Comparison of ENCODE assay signal across 7 mouse cellular contexts in the genomic region with DNA sequence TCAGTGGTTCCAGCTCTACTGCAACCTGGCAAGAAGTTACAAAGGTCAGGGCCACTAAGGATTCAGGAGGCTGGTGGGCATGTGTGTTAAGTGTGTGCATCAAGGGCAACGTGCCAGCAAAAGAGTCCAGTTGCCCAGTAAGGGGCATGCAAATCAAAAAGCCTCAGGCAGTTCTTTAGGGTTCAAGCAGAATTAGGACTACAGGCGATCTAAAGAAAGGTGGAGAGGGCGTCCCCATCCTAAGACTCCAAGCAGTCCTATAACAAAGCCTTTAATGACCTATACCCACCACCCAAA. TPM values are rescaled to one million over a fixed set of nuclear protein-coding genes. Genes with fewer than 3 reads are reported as not detected.
DNase-seq lines count a peak whose midpoint lies in the region; ATAC-seq and TF ChIP-seq lines count a peak whose summit lies in the region.

No protein-coding gene starts in this region.

- 21% methylated on average over 3 of the region's 3 CpGs for WGBS in thymus, adult 2 months
- WGBS in forebrain, embryonic 13.5 days: 10% methylated on average over 3 of the region's 3 CpGs
- WGBS in neural tube, embryonic 15.5 days: 21% methylated on average over 3 of the region's 3 CpGs

- H3K4me1 ChIP-seq in thymus, adult 2 months (replicated peaks; ENCODE audit: control insufficient read depth, insufficient read depth, low read length): peaks cover 35% of the 10 kb centered on the region
- peaks cover 37% of the 10 kb centered on the region for H3K4me1 ChIP-seq in forebrain, embryonic 13.5 days
- H3K4me1 ChIP-seq in neural tube, embryonic 15.5 days: peaks cover 54% of the 10 kb centered on the region

- H3K4me3 ChIP-seq in thymus, adult 2 months (ENCODE audit: control insufficient read depth, insufficient read depth, low read length): peak overlapping the region; percentile 64
- H3K4me3 ChIP-seq in forebrain, embryonic 13.5 days: peak overlapping the region; percentile 75
- peak overlapping the region; percentile 76 for H3K4me3 ChIP-seq in neural tube, embryonic 15.5 days (replicated peaks)

- peak overlapping the region; percentile 88 for H3K4me2 ChIP-seq in forebrain, embryonic 13.5 days
- H3K4me2 ChIP-seq in neural tube, embryonic 15.5 days: peak overlapping the region; percentile 100

- no peak; the same call in 1 of the 2 replicates for ATAC-seq in forebrain, embryonic 13.5 days
- no peak for ATAC-seq in neural tube, embryonic 15.5 days (ENCODE audit: low FRiP score)

- H3K36me3 ChIP-seq in thymus, adult 2 months (ENCODE audit: control insufficient read depth, insufficient read depth, low read length): peaks cover 25% of the 10 kb centered on the region
- H3K36me3 ChIP-seq in forebrain, embryonic 13.5 days (ENCODE audit: poor library complexity, severe bottlenecking): peaks cover 59% of the 10 kb centered on the region
- peaks cover 50% of the 10 kb centered on the region for H3K36me3 ChIP-seq in neural tube, embryonic 15.5 days

- H3K27me3 ChIP-seq in thymus, adult 2 months (ENCODE audit: control insufficient read depth, insufficient read depth, low read length): no peaks in the 10 kb centered on the region
- no peaks in the 10 kb centered on the region for H3K27me3 ChIP-seq in forebrain, embryonic 13.5 days
- no peaks in the 10 kb centered on the region for H3K27me3 ChIP-seq in neural tube, embryonic 15.5 days (replicated peaks)

- TF ChIP-seq POLR2A in thymus, adult 2 months (IDR thresholded peaks at IDR 0.05; ENCODE audit: control insufficient read depth, extremely low read depth, insufficient read depth, low read length, poor library complexity): no peak

- no peaks in the 10 kb centered on the region for H3K9me3 ChIP-seq in forebrain, embryonic 13.5 days (replicated peaks)
- H3K9me3 ChIP-seq in neural tube, embryonic 15.5 days (replicated peaks): no peaks in the 10 kb centered on the region

- peak overlapping the region; percentile 44 for H3K27ac ChIP-seq in thymus, adult 2 months (ENCODE audit: control insufficient read depth, insufficient read depth, low read length)
- peak overlapping the region; percentile 92 for H3K27ac ChIP-seq in forebrain, embryonic 13.5 days
- peak overlapping the region; percentile 97 for H3K27ac ChIP-seq in neural tube, embryonic 15.5 days (replicated peaks)

- peak; percentile 13 for DNase-seq in thymus, adult 2 months
- no peak for DNase-seq in thymus, postnatal 10 days (ENCODE audit: low spot score in 2 of 2)
- DNase-seq in kidney, postnatal 14 days: peak; percentile 67
- DNase-seq in layer of hippocampus, adult 9-11 months: no peak
- DNase-seq in right cerebral cortex, postnatal 36 days (ENCODE audit: low spot score in 2 of 2): no peak

- peak overlapping the region; percentile 90 for H3K9ac ChIP-seq in forebrain, embryonic 13.5 days
- H3K9ac ChIP-seq in neural tube, embryonic 15.5 days (replicated peaks): peak overlapping the region; percentile 90

- TF ChIP-seq CTCF in thymus, adult 2 months (IDR thresholded peaks at IDR 0.05; ENCODE audit: borderline replicate concordance, control insufficient read depth, extremely low read depth, insufficient read depth, low read length, poor library complexity): no peak

RNA-seq across cellular contexts. Expression of gene Rnf167, which starts 0.8 kb away (rescaled TPM):
- polyA plus RNA-seq in thymus, adult 2 months (2012; rRNA removed): 285 and 346 TPM in 2 replicates
- 108 and 119 TPM in 2 replicates for polyA plus RNA-seq in forebrain, embryonic 13.5 days (2015; fragmentation: Nextera tagmentation; extraction: Ambion mirVana)
- 100 and 109 TPM in 2 replicates for polyA plus RNA-seq in neural tube, embryonic 15.5 days (2015; fragmentation: Nextera tagmentation; extraction: Ambion mirVana)

RNA-seq across cellular contexts. Expression of gene Slc25a11, which starts 1.1 kb away (rescaled TPM):
- polyA plus RNA-seq in thymus, adult 2 months (2012; rRNA removed): 132 and 162 TPM in 2 replicates
- polyA plus RNA-seq in forebrain, embryonic 13.5 days (2015; fragmentation: Nextera tagmentation; extraction: Ambion mirVana): 156 and 165 TPM in 2 replicates
- polyA plus RNA-seq in neural tube, embryonic 15.5 days (2015; fragmentation: Nextera tagmentation; extraction: Ambion mirVana): 169 and 174 TPM in 2 replicates

RNA-seq across cellular contexts. Expression of gene Gp1ba, which starts 7.3 kb away (rescaled TPM):
- 0.04 TPM in 2 replicates for polyA plus RNA-seq in thymus, adult 2 months (2012; rRNA removed)
- 0.15 and 0.30 TPM in 2 replicates for polyA plus RNA-seq in forebrain, embryonic 13.5 days (2015; fragmentation: Nextera tagmentation; extraction: Ambion mirVana)
- 0.15 TPM in 2 replicates for polyA plus RNA-seq in neural tube, embryonic 15.5 days (2015; fragmentation: Nextera tagmentation; extraction: Ambion mirVana)

RNA-seq across cellular contexts. Expression of gene Pfn1, which starts 8.2 kb away (rescaled TPM):
- 3,213 and 4,498 TPM in 2 replicates for polyA plus RNA-seq in thymus, adult 2 months (2012; rRNA removed)
- polyA plus RNA-seq in forebrain, embryonic 13.5 days (2015; fragmentation: Nextera tagmentation; extraction: Ambion mirVana): 919 and 977 TPM in 2 replicates
- polyA plus RNA-seq in neural tube, embryonic 15.5 days (2015; fragmentation: Nextera tagmentation; extraction: Ambion mirVana): 679 and 994 TPM in 2 replicates

RNA-seq across cellular contexts. Expression of gene Eno3, which starts 10.8 kb away (rescaled TPM):
- polyA plus RNA-seq in thymus, adult 2 months (2012; rRNA removed): 25.3 and 75.8 TPM in 2 replicates
- 7.1 and 7.4 TPM in 2 replicates for polyA plus RNA-seq in forebrain, embryonic 13.5 days (2015; fragmentation: Nextera tagmentation; extraction: Ambion mirVana)
- 12.6 and 17.5 TPM in 2 replicates for polyA plus RNA-seq in neural tube, embryonic 15.5 days (2015; fragmentation: Nextera tagmentation; extraction: Ambion mirVana)

Comparison
In these comparisons a context has a peak if more than half of its experiments do, and no peak if none do; other contexts are left out.
1. DNase-seq: peak in thymus, adult 2 months (single experiment) and kidney, postnatal 14 days (single experiment); none in thymus, postnatal 10 days (0 of 2), layer of hippocampus, adult 9-11 months (single experiment) and right cerebral cortex, postnatal 36 days (0 of 2).
2. H3K27ac ChIP-seq: peak in every context shown above with its lines; median percentile 97 in neural tube, embryonic 15.5 days; 92 in forebrain, embryonic 13.5 days; 44 in thymus, adult 2 months.
3. Peak in every context shown above with its lines, with median percentiles within 50 percentile points of each other: H3K4me3 ChIP-seq.